Mouse (Mus musculus): Measurements from ENCODE around the gene Togaram1. TPM values are rescaled to one million over a fixed set of nuclear protein-coding genes. Genes with fewer than 3 reads are reported as not detected.

The Togaram1 gene
- polyA plus RNA-seq, 1 experiment from 2014 or later, result 20.1 TPM

GRCm38 (mm10) chr12:65065241-65065640 lies 99.6 kb downstream of the Togaram1 start:
- 85% methylated on average over 2 of the region's 2 CpGs for whole genome bisulfite sequencing
- Histone ChIP-seq H3K27ac (no peak overlapping the region), H3K4me3 (no peak overlapping the region), H3K4me1 (no peaks in the 10 kb centered on the region), H3K9ac (no peak overlapping the region), H3K9me3 (replicated peaks) (no peaks in the 10 kb centered on the region), H3K36me3 (ENCODE audit: poor library complexity, severe bottlenecking) (peaks cover 69% of the 10 kb centered on the region), H3K4me2 (no peak overlapping the region), H3K27me3 (no peaks in the 10 kb centered on the region)
- no peak for ATAC-seq

GRCm38 (mm10) chr12:65066234-65066633 lies 100.6 kb downstream of the Togaram1 start:
- no peak for ATAC-seq
- no peak overlapping the region for H3K4me3 ChIP-seq
- peaks cover 60% of the 10 kb centered on the region for H3K36me3 ChIP-seq (ENCODE audit: poor library complexity, severe bottlenecking)

GRCm38 (mm10) chr12:65068409-65068808 lies 102.8 kb downstream of the Togaram1 start:
- ATAC-seq, result no peak
- Histone ChIP-seq H3K9me3 (replicated peaks) (no peaks in the 10 kb centered on the region), H3K4me2 (no peak overlapping the region), H3K4me1 (peaks cover 10% of the 10 kb centered on the region), H3K4me3 (no peak overlapping the region), H3K27me3 (no peaks in the 10 kb centered on the region), H3K9ac (no peak overlapping the region), H3K27ac (no peak overlapping the region), H3K36me3 (ENCODE audit: poor library complexity, severe bottlenecking) (peaks cover 49% of the 10 kb centered on the region)
- WGBS, result 89% methylated on average over 4 of the region's 4 CpGs

More at GRCm38 (mm10) chr12:65066234-65066633, 100.6 kb downstream of the Togaram1 start:
- H3K9ac ChIP-seq, result no peak overlapping the region
- WGBS, result 72% methylated on average over 3 of the region's 3 CpGs
- no peak overlapping the region for H3K4me2 ChIP-seq
- no peaks in the 10 kb centered on the region for H3K4me1 ChIP-seq
- no peaks in the 10 kb centered on the region for H3K27me3 ChIP-seq
- H3K27ac ChIP-seq, result no peak overlapping the region
- H3K9me3 ChIP-seq (replicated peaks), result no peaks in the 10 kb centered on the region

Other genes starting within 250 kb of the Togaram1 start
- gene Gm527, start 47.9 kb upstream of the Togaram1 start, polyA plus RNA-seq (2015; fragmentation: Nextera tagmentation; extraction: Ambion mirVana), result 1.6 and 2.6 TPM in 2 replicates
- gene Klhl28, start 270 bp upstream of the Togaram1 start, polyA plus RNA-seq (2015; fragmentation: Nextera tagmentation; extraction: Ambion mirVana), result 24.9 and 26.3 TPM in 2 replicates
- gene Prpf39, start 70.5 kb downstream of the Togaram1 start, polyA plus RNA-seq (2015; fragmentation: Nextera tagmentation; extraction: Ambion mirVana), result 63.2 and 64.9 TPM in 2 replicates
- gene Fkbp3, start 108.2 kb downstream of the Togaram1 start, polyA plus RNA-seq (2015; fragmentation: Nextera tagmentation; extraction: Ambion mirVana), result 636 and 684 TPM in 2 replicates
- 11.8 and 13.9 TPM in 2 replicates for gene Fancm, start 109.8 kb downstream of the Togaram1 start, polyA plus RNA-seq (2015; fragmentation: Nextera tagmentation; extraction: Ambion mirVana)
- gene Mis18bp1, start 206.8 kb downstream of the Togaram1 start, polyA plus RNA-seq (2015; fragmentation: Nextera tagmentation; extraction: Ambion mirVana), result 68.0 and 68.5 TPM in 2 replicates